Mouse (Mus musculus): ENCODE measurements around the gene St6galnac4.

Gene St6galnac4

GRCm38 (mm10) chr2:32625873-32626694 lies 39.2 kb downstream of the St6galnac4 start:
- ChIA-PET POLR2A (interaction anchor here in 3 of 4 experiments (0.7 to 12.3 kb wide), 22 partner anchors 11 to 335 kb away, joined by 3 to 115 read pairs (median 4); partner anchors contain the start of genes Eng (in 2 of the 3), Lrsam1 (in 1 of the 3), Rpl12 (in 1 of the 3) and Tor2a (in 1 of the 3)), CTCF (interaction anchor here in 3 of 4 experiments (0.5 to 3.2 kb wide), 17 partner anchors 11 to 517 kb away, joined by 3 to 14 read pairs (median 3); partner anchors contain the start of genes Pip5kl1 (in 1 of the 3) and St6galnac4 (in 1 of the 3))

GRCm38 (mm10) chr2:32627266-32628043 lies 40.6 kb downstream of the St6galnac4 start:
- CTCF ChIA-PET: interaction anchor here (0.6 to 2.2 kb wide), 15 partner anchors 10 to 1813 kb away, joined by 3 to 18 read pairs (median 4); partner anchors contain the start of gene Pip5kl1 (in 1 of the 4)
- POLR2A ChIA-PET: interaction anchor here (0.5 to 12.3 kb wide), 41 partner anchors 8 to 334 kb away, joined by 3 to 115 read pairs (median 4); partner anchors contain the start of genes Eng (in 3 of the 4), Lrsam1 (in 1 of the 4), Rpl12 (in 1 of the 4) and Tor2a (in 1 of the 4)

- ChIA-PET POLR2A (interaction anchor here (0.6 to 12.3 kb wide), 59 partner anchors 8 to 333 kb away, joined by 3 to 115 read pairs (median 4); partner anchors contain the start of genes Eng (in 3 of the 4), Dpm2 (in 1 of the 4), Fam102a (in 1 of the 4) and Fpgs (in 1 of the 4)), CTCF (interaction anchor here (0.6 to 2.2 kb wide), 23 partner anchors 9 to 1814 kb away, joined by 3 to 18 read pairs (median 4); partner anchors contain the start of gene Tor2a (in 2 of the 4))
Observed at GRCm38 (mm10) chr2:32628044-32628550, 41.2 kb downstream of the St6galnac4 start.

- ChIA-PET POLR2A (interaction anchor here (0.6 to 12.3 kb wide), 73 partner anchors 8 to 502 kb away, joined by 3 to 115 read pairs (median 5); partner anchors contain the start of genes Eng (in 3 of the 4), Lrsam1 (in 2 of the 4), Rpl12 (in 2 of the 4) and 9430097D07Rik (in 1 of the 4)), CTCF (interaction anchor here (0.5 to 2.2 kb wide), 29 partner anchors 9 to 354 kb away, joined by 3 to 18 read pairs (median 4); partner anchors contain the start of genes Tor2a (in 2 of the 4), Eng (in 1 of the 4) and Pip5kl1 (in 1 of the 4))
Observed at GRCm38 (mm10) chr2:32628729-32629128, 41.8 kb downstream of the St6galnac4 start.

- CTCF ChIA-PET: interaction anchor here (0.6 to 2.2 kb wide), 30 partner anchors 8 to 299 kb away, joined by 3 to 18 read pairs (median 4); partner anchors contain the start of genes Pip5kl1 (in 2 of the 4), Tor2a (in 2 of the 4) and Eng (in 1 of the 4)
Observed at GRCm38 (mm10) chr2:32629276-32629976, 42.5 kb downstream of the St6galnac4 start.

GRCm38 (mm10) chr2:32630036-32630435 lies 43.1 kb downstream of the St6galnac4 start:
- ChIA-PET CTCF (interaction anchor here (0.6 to 2.2 kb wide), 17 partner anchors 10 to 229 kb away, joined by 3 to 18 read pairs (median 4); partner anchors contain the start of genes Eng (in 1 of the 4) and Pip5kl1 (in 1 of the 4)), POLR2A (interaction anchor here in 3 of 4 experiments (0.5 to 12.3 kb wide), 30 partner anchors 7 to 837 kb away, joined by 3 to 115 read pairs (median 7); partner anchors contain the start of genes Eng (in 2 of the 3), 9430097D07Rik (in 1 of the 3), Ak1 (in 1 of the 3) and Cdk9 (in 1 of the 3))

More at GRCm38 (mm10) chr2:32629276-32629976, 42.5 kb downstream of the St6galnac4 start:
- POLR2A ChIA-PET: interaction anchor here (0.5 to 12.3 kb wide), 72 partner anchors 8 to 836 kb away, joined by 3 to 115 read pairs (median 5); partner anchors contain the start of genes Eng (in 3 of the 4), Lrsam1 (in 2 of the 4), Rpl12 (in 2 of the 4) and 9430097D07Rik (in 1 of the 4)

GRCm38 (mm10) chr2:32631046-32631445 lies 44.2 kb downstream of the St6galnac4 start:
- POLR2A ChIA-PET: interaction anchor here in 3 of 4 experiments (1.0 to 12.3 kb wide), 21 partner anchors 10 to 84 kb away, joined by 3 to 115 read pairs (median 8); partner anchors contain the start of genes Eng (in 2 of the 3), Ak1 (in 1 of the 3) and Fpgs (in 1 of the 3)
- CTCF ChIA-PET: interaction anchor here (0.6 to 4.2 kb wide), 25 partner anchors 14 to 223 kb away, joined by 3 to 51 read pairs (median 5); partner anchors contain the start of genes 9430097D07Rik (in 1 of the 4), Cdk9 (in 1 of the 4), Dpm2 (in 1 of the 4) and Eng (in 1 of the 4)

GRCm38 (mm10) chr2:32631737-32632394 lies 45.0 kb downstream of the St6galnac4 start:
- ChIA-PET CTCF (interaction anchor here (0.6 to 4.2 kb wide), 50 partner anchors 9 to 380 kb away, joined by 3 to 51 read pairs (median 4); partner anchors contain the start of genes Eng (in 3 of the 4), 9430097D07Rik (in 1 of the 4), Cdk9 (in 1 of the 4) and Dpm2 (in 1 of the 4)), POLR2A (interaction anchor here in 3 of 4 experiments (0.7 to 12.3 kb wide), 32 partner anchors 8 to 238 kb away, joined by 3 to 115 read pairs (median 4); partner anchors contain the start of genes Eng (in 2 of the 3) and Ak1 (in 1 of the 3))

- CTCF ChIA-PET: interaction anchor here in 1 of 4 experiments (2.1 to 4.2 kb wide), 2 partner anchors 50 to 56 kb away, joined by 7 to 51 read pairs; no protein-coding TSS in a partner anchor
- POLR2A ChIA-PET: interaction anchor here in 3 of 4 experiments (0.9 to 12.3 kb wide), 6 partner anchors 10 to 70 kb away, joined by 3 to 115 read pairs (median 6); partner anchors contain the start of genes Eng (in 1 of the 3) and Fpgs (in 1 of the 3)
Observed at GRCm38 (mm10) chr2:32633660-32634059, 46.8 kb downstream of the St6galnac4 start.

- ChIA-PET CTCF (interaction anchor here (0.6 to 4.2 kb wide), 8 partner anchors 11 to 66 kb away, joined by 3 to 51 read pairs (median 4); no protein-coding TSS in a partner anchor), POLR2A (interaction anchor here in 3 of 4 experiments (0.6 to 12.3 kb wide), 21 partner anchors 10 to 980 kb away, joined by 3 to 115 read pairs (median 4); partner anchors contain the start of genes Eng (in 3 of the 3), Fpgs (in 2 of the 3) and Cdk9 (in 1 of the 3))
Observed at GRCm38 (mm10) chr2:32634277-32635105, 47.6 kb downstream of the St6galnac4 start.

- POLR2A ChIA-PET: interaction anchor here in 3 of 4 experiments (0.6 to 12.3 kb wide), 28 partner anchors 8 to 339 kb away, joined by 3 to 115 read pairs (median 6); partner anchors contain the start of genes Eng (in 3 of the 3) and Fpgs (in 1 of the 3)
Observed at GRCm38 (mm10) chr2:32636617-32637016, 49.7 kb downstream of the St6galnac4 start.

GRCm38 (mm10) chr2:32637778-32638281 lies 50.9 kb downstream of the St6galnac4 start:
- CTCF ChIA-PET: interaction anchor here (0.6 to 1.8 kb wide), 12 partner anchors 8 to 1828 kb away, joined by 3 to 15 read pairs (median 4); partner anchors contain the start of gene Eng (in 1 of the 4)
- POLR2A ChIA-PET: interaction anchor here (0.5 to 12.3 kb wide), 43 partner anchors 8 to 303 kb away, joined by 3 to 115 read pairs (median 4); partner anchors contain the start of genes Eng (in 4 of the 4) and Fpgs (in 1 of the 4)

More at GRCm38 (mm10) chr2:32636617-32637016, 49.7 kb downstream of the St6galnac4 start:
- CTCF ChIA-PET: interaction anchor here in 3 of 4 experiments (0.9 to 1.8 kb wide), 8 partner anchors 8 to 221 kb away, joined by 3 to 6 read pairs (median 4); partner anchors contain the start of gene Eng (in 1 of the 3)

GRCm38 (mm10) chr2:32639632-32640031 lies 52.7 kb downstream of the St6galnac4 start:
- POLR2A ChIA-PET: interaction anchor here (0.6 to 1.9 kb wide), 11 partner anchors 8 to 65 kb away, joined by 3 to 8 read pairs (median 4); partner anchors contain the start of gene Pip5kl1 (in 1 of the 4)
- CTCF ChIA-PET: interaction anchor here in 1 of 4 experiments (1.9 kb wide), 1 partner anchor 50 kb away, joined by 7 read pairs; no protein-coding TSS in a partner anchor

All from embryonic stem cell, embryonic (primary cell).